In genomic region chr11:61044741-61045140, GRCm38 (mm10) we compare ENCODE assay signal across 21 mouse cellular contexts. TPM values are rescaled to one million over a fixed set of nuclear protein-coding genes. Genes with fewer than 3 reads are reported as not detected.
"Had no signal": no experiment of that assay in that cellular context is flagged by ENCODE, and none has a peak within 500 bp of the region (broad histone marks: within the 10 kb centered on the region; RNA-seq: fewer than 3 reads in every experiment).

No protein-coding gene starts in this region.

- H3K27ac ChIP-seq: limb, embryonic 12.5 days; limb, embryonic 15.5 days; liver, embryonic 14.5 days; macrophage; neural tube, embryonic 13.5 days; stomach, postnatal 0 days had no signal

- DNase-seq: kidney, adult 9 months; kidney, postnatal 14 days; kidney, postnatal 4 days; left cerebral cortex, postnatal 4 days; liver, postnatal 0 days; lung, embryonic 14.5 days; retina, postnatal 1 day; right cerebral cortex, postnatal 4 days; thymus, adult 2 months; thymus, postnatal 14 days; thymus, postnatal 4 days had no signal

- H3K4me3 ChIP-seq: limb, embryonic 12.5 days; limb, embryonic 15.5 days; myocyte; neural tube, embryonic 13.5 days had no signal

- H3K9me3 ChIP-seq: limb, embryonic 12.5 days; limb, embryonic 15.5 days; neural tube, embryonic 13.5 days had no signal

- H3K9ac ChIP-seq: limb, embryonic 12.5 days; limb, embryonic 15.5 days; liver, embryonic 14.5 days; liver, postnatal 0 days; lung, embryonic 14.5 days; neural tube, embryonic 13.5 days had no signal

- ATAC-seq: liver, postnatal 0 days; lung, postnatal 0 days; midbrain, embryonic 16.5 days had no signal

- H3K27me3 ChIP-seq: limb, embryonic 15.5 days; neural tube, embryonic 13.5 days had no signal

- H3K4me2 ChIP-seq: limb, embryonic 12.5 days; limb, embryonic 15.5 days; liver, embryonic 11.5 days; lung, embryonic 14.5 days; neural tube, embryonic 13.5 days had no signal

- H3K4me1 ChIP-seq: limb, embryonic 15.5 days had no signal

- H3K36me3 ChIP-seq: limb, embryonic 12.5 days; limb, embryonic 15.5 days; neural tube, embryonic 13.5 days had no signal

RNA-seq across cellular contexts. Expression of gene Kcnj12, which starts 22.4 kb away (rescaled TPM):
- polyA plus RNA-seq: liver, embryonic 11.5 days; liver, postnatal 0 days; macrophage had no signal
